Mouse (Mus musculus) ES-Bruce4 (cell line): ENCODE measurements around the gene Rpl36al.

Experiments
- CTCF ChIP-seq: IDR thresholded peaks from one replicate; pipeline ENCODE4 v1.8.1; 2011; ENCODE audit warnings: low read depth, low read length
- POLR2A ChIP-seq: IDR thresholded peaks from one replicate; pipeline ENCODE4 v1.8.1; 2011; ENCODE audit warnings: low read length; ENCODE audit not compliant: insufficient read depth

- no peak for TF ChIP-seq CTCF
- no peak for TF ChIP-seq POLR2A
Observed at GRCm38 (mm10) chr12:69164904-69165303, 19.0 kb downstream of the Rpl36al start.
